Mouse (Mus musculus): ENCODE measurements around the gene Tex9. TPM values are rescaled to one million over a fixed set of nuclear protein-coding genes. Genes with fewer than 3 reads are reported as not detected.
A peak's percentile ranks its signal among the peaks of the same experiment; 100 is the strongest.

Tex9 gene
- polyA plus RNA-seq (2012; rRNA removed): 20.3 and 24.5 TPM in 2 replicates

DNA sequence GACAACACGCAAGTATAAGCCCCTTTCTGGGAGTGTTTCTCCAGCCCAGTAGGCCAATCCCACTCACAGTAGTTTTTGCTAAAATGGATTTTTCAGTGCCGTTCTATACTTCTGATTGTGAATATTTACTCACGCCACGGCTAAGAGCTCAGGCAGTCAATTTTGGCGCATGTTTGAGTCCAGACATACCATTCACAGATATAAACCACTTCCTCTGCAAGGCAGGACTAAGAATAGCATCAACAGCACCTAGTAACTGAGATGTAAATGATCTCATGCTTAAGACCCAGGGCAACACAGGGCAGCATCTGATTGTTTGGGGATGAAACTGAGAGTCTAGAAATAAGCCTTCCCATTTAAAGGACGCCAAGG, at the start of gene Tex9:
TSS of gene Tex9 (minus strand) at position 19 of the 372 bp plus-strand sequence.
- DNase-seq (ENCODE audit: extremely low spot score in 1 of 2, low spot score in 1 of 2): peak in 1 of 2 experiments; percentile 6

DNA sequence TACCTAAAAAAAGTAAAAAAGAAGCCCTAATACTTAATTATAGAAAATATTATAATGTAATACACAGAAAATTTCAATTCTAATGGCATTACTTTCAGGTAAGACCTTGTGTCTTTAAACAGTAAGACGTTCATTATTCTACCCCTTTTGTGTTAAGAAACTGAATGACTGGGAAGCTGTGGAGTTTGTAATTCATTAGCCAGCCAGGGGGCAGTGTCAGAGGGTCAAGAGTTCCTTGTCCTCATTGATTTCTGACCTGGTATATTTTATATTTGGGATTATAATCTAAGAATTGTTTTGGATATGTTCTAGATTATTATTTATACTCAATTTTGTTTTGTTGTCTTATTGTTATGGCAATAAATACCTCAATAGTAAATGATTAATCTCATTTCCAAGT, 45.1 kb upstream of the Tex9 start:
- DNase-seq (ENCODE audit: extremely low spot score in 1 of 2, low spot score in 1 of 2): no peak

DNA sequence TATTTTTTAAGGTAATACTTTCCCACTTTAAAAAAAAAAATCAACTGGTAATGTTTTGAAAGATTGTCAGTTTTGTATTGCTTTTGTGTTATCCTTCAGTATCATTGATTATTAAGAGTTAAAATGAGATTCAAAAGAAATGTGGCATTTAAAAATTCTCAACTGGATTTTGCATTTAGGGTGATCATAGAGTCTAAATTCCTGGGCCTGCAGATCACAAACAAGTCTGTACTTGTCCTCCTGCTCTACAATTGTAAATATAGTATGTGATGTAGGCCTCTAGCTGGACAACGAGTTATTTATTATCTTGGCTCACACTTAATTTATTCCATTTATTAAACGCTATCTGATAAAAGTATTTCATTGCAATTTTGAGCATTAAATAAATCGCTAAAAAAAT, 43.4 kb upstream of the Tex9 start:
- DNase-seq (ENCODE audit: extremely low spot score in 1 of 2, low spot score in 1 of 2): no peak

DNA sequence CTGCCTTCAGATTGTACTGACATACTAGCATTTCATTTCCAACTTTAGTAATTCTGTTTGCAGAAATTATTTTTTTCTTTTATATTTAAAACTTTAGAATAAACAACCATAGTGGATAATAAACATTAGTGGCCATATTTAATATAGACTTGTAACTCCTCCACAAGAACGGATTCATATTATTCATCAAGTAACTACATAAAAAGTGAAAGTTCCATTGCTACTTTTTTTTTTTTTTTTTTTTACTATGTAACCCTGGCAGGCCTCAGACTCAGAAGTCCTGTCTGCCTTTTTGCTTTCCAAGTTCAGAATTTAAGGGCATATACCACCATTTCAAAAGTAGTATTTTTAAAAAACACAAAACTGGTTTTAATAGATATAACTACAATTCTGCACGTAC, 43.0 kb upstream of the Tex9 start:
- no peak for DNase-seq (ENCODE audit: extremely low spot score in 1 of 2, low spot score in 1 of 2)

DNA sequence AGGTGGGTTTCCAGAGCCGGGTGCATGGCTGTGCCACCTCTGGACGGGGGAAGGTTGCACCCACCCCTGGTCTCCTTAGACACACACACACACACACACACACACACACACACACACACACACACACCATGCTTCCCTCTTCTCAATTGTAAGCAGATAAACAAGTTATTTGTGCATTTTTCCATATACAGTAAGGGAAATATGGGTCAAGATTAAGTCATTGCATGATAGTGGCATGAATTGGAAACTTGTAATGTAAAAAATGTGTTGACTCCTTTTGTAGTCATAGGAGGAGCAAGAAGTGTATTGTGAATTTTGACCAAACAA, 41.0 kb upstream of the Tex9 start:
- DNase-seq (ENCODE audit: extremely low spot score in 1 of 2, low spot score in 1 of 2): no peak

DNA sequence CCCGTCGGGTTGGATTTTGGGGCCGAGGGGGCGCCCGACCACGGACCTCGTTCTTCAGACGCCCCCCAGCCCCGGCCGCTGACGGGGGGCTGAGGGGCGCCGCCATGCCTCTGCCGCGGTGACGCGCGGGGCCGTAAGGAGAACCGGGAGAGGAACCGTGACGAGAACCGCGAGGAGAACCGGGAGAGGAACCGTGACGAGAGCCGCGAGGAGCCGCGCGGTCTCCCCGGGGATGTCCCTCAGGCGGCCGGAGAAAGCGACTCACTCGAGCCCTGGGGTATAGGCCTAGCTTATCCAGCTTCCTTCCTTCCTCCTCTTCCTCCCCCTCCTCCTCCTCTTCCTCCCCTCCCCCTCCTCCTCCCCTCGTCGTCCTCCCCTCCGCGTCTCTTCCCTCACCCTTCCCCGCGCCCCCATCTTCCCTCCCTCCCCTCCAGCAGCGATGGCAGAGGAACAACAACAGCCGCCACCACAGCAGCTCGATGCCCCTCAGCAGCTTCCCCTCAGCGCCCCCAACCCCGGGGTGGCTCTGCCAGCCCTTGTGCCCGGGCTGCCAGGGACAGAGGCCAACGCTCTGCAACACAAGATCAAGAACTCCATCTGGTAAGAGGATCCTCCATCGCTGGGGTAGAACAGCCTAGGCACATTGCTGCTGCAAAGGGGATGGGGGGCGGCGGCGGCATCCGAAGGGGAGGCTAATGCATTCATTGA, 40.5 kb upstream of the Tex9 start:
- DNase-seq (ENCODE audit: extremely low spot score in 1 of 2, low spot score in 1 of 2): peak; percentile 10 to 42

DNA sequence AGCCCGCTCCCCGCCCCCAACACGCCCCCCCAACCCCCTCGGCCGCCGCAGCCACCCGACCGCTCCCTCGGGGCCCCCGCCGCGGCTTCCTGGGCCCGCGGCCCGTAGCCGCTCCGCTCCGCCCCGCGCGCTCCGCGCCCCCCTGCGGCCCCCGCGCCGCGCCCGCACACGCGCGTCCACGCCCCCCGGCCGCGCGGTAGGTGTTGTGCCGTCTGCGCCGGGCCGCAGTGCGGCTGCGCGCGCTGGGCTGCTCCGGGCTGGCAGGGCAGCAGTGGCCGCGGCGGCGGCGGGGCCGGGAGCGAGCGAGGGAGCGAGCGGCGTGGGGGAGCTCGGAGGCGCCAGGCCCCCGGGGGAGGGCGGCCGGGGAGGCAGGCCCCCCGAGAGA, 40.0 kb upstream of the Tex9 start, which contains the start of gene Rfx7:
TSS of gene Rfx7 (plus strand) at position 245 of the 385 bp plus-strand sequence.
- peak; percentile 17 to 75 for DNase-seq (ENCODE audit: extremely low spot score in 1 of 2, low spot score in 1 of 2)

DNA sequence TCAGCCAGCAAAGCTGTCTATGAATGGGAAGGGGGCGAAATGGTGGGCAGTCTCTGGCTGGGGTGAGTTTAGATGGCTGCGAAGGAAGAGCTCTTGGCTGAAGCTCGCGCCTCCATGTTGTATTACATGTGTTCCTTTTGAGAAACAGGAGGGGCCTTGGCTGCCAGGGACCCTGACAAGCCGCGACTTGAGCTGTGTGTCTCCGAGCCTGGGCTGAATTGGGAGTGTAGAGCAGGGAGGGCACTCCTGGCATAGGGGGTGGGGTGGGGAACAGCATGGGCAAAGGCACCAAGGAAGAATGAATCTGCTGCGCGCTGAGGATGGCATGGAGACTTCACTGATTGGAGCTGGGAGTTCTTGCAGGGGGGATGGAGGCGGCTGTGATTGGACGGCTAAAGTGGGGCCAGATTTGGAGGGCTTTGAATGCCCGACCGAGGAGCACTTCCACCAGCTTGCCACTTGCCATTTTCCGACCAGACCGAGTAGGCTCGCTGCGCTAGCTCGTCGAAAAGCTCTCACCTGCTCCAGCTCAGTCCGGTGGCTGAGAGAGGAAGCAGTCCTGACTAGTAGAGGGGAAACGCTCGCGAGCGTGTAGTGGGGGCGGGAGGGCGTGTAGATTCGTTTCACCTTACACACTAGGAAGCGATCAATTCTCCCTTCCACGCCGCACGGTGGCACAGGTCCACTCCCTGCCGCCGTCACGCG, 39.4 kb upstream of the Tex9 start:
- peak; percentile 74 to 85 for DNase-seq (ENCODE audit: extremely low spot score in 1 of 2, low spot score in 1 of 2)

DNA sequence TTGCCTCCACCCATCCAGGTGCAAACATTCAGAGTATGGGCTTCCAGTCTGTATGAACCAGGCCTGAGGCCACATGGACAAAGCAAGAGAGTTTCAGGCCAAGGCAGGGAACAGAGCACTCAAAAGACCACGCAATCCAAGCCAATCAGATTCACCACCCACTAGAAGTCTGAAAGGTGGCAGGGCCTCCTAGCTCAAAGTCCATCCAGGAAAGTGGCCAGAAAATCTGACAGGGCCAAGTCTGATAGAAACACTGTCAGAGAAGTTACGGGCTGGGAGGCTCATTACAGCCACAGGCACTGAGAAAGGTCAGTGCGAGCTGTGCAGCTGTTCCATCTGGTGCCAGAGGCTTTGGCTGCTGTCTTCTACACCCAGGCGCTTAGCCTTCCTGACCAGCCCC, 38.8 kb upstream of the Tex9 start:
- no peak for DNase-seq (ENCODE audit: extremely low spot score in 1 of 2, low spot score in 1 of 2)

DNA sequence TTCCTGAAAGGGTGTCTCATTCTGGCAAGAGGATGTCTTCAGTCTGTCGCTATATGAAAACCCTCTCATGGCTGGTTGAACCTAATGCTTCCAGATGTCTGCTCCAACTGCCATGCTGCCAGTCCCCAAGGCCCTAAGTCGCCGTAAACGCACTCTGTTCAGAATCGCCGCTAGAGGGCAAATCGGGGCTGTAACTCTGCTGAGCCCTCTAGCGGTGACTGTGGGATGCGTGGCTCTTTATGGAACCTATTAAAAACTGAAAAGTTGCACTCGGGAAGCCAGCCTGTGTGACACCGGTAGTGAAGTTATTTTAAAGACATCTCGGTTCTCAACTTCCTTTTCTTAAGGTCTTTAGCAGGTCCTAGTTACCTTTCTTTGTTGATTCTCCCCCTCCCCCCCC, 38.2 kb upstream of the Tex9 start:
- peak; percentile 53 to 95 for DNase-seq (ENCODE audit: extremely low spot score in 1 of 2, low spot score in 1 of 2)

DNA sequence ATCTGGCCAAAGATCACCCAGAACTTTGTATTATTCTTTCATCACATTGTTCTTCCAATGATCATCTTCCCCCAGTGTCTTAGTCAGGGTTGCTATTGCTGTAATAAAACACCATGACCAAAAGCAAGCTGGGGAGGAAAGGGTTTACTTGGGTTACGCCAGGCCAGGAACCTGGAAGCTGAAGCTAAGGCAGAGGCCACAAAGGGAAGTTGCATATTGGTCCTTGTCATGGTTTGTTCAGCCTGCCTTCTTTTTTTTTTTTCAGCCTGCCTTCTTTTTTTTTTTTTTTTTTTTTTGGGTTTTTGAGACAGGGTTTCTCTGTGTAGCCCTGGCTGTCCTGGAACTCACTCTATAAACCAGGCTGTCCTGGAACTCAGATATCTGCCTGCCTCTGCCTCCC, 34.1 kb upstream of the Tex9 start:
- DNase-seq (ENCODE audit: extremely low spot score in 1 of 2, low spot score in 1 of 2): no peak

DNA sequence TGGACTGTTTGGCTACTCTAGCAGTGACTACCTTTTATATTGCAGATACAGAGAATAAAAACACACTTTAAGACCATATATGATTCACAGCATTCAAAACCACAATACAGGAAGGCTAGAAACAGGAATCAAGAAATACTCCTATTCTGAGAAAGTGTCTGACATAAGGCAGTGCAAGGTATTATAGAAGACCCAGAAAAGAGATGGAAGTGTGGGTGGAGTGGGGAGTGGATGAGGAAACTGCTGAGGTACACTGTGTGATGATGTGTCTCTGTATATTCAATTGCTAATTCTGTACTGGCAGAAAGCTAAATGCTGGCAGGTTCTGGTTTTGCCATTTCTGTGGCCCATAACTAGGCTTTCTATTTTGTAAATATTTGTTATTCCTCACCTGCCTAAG, 28.8 kb upstream of the Tex9 start:
- DNase-seq (ENCODE audit: extremely low spot score in 1 of 2, low spot score in 1 of 2): peak in 1 of 2 experiments; percentile 44

DNA sequence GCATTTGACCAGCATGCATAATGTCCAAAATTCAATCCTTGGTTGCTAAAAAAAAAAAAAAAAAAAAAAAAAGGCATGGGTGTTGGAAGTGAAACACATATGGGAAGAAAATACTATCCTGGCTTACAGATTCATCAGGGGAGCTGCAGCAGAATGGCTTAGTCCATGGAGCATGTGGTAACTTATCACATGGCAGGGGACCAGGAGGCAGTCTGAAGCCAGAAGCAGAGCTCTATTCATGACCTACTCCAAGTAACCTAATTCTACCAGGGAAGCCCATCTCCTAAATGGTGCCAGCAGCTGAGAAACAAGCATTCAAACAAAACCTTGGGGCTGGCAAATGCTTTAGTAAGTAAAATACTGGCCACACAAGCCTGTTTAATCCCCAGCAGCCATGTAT, 27.2 kb upstream of the Tex9 start:
- no peak for DNase-seq (ENCODE audit: extremely low spot score in 1 of 2, low spot score in 1 of 2)

DNA sequence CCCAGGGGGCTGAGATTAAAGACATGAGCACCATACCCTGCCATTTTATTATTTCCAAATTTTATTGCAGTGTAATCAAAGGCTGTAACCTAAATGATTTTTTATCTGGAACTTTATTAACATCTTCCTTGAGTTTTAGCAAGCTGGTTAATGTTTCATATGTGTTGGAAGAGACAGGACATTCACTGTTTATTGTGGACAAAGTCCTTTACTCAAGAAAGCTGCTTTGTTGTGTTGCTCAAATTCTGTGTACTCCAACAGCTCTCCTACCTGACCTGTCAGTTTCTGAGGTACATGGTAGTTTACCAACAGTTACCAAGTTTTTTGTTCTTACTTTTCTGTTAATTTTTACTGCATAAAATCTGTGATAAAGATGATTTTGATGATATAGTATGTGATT, 23.4 kb upstream of the Tex9 start:
- DNase-seq (ENCODE audit: extremely low spot score in 1 of 2, low spot score in 1 of 2): no peak

DNA sequence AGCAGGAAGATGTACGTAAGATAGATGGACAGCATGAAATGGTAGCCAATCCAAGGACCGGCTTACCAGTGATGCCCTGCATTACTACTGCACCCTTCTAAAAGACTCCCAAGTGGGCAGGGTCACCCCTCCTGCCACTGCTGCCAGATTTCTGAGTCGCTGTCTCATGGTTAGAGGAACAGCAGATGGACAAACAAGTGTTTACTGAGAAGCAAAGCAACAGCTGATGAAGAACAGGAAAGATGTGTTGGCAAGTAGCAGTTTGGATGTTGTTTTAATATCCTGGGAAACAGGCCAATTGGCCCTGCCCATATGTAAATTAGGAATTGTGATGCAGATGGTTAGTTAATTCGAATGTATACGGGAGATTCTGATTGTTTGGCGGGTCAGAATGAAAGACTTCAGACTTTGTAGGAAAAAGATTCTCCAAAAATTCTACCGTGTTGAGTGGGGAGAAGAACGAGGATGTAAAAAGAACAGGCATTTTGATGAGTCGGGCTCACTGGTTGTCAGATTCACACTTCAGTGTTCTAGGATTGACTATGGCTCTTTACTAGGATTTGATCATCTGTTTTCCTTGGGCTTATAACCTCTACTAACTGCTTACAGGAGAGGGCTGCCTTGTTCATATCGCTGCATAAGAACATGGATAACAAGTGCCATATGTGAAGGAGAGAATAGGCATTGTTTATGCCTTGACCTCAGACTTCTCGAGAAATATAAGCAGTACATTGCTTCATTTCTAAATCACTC, 20.4 kb upstream of the Tex9 start:
- no peak for DNase-seq (ENCODE audit: extremely low spot score in 1 of 2, low spot score in 1 of 2)

DNA sequence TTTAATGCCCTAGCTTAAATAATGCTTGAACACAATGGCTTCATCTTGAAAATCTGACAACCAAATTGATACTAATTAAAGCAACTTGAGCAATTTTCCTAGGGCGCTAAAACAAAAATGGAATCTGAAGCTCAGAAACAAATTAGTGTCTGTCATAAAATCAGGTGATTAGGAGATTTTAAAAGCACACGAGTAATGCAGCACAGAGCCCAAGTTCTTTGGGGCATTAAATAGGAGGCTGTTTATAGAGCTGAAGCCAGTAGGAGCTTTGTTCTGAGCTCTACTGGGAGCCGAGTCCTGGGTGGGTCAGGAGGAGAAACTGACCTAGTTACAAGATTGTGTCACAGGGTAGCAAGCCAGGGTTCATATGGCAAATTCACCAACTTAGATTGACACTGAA, 5.2 kb upstream of the Tex9 start:
- DNase-seq (ENCODE audit: extremely low spot score in 1 of 2, low spot score in 1 of 2): no peak

DNA sequence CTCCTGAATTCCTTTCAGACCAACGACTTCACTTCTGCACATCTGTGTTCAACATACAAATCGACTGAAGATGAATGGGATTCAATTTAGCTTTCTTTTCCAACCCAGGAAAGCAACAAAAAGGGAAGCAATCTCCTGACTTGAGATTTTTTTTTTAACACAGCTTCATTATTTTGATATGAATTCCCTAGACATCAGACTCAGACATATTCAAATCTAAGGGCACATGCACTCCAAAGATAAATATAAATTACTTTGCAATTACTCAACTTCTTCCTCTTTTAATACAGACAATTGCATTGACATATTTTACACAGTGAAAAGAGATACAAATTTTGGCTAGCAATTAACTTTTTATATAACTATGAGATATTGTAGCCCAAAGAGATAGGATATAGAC, 4.7 kb upstream of the Tex9 start:
- no peak for DNase-seq (ENCODE audit: extremely low spot score in 1 of 2, low spot score in 1 of 2)

DNA sequence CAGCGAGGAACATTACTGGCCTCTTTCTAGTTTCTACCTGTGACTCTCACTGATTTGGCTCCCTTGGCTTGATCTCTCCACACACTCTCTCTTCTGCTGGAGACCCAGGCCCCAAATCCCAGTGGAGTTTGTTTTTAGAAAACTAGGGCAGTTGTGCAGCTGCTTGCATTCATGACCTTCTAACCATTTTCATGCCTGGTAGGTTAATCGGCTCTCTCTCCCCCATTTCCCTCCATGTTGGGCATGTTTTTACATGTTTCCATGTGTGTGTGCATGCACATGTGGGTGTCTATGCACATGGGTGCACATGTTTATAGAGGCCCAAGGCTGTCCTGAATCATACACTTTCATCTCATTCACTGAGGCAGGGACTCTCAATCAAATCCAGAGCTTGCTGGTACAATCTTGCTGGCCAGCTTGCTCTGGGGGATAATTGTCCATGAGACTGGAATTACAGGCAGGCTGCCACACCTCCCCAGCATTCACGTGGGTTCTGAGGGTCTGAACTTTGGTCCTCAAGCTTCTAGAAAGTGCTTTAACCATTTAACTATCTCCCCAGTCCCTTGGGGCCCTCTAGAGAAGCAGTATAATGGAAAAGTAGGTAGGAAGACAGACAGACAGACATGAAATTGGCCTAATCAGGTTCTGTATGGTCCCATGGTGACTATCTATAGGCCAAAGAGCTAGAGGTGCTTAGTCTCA, 2.1 kb upstream of the Tex9 start:
- DNase-seq (ENCODE audit: extremely low spot score in 1 of 2, low spot score in 1 of 2): no peak

DNA sequence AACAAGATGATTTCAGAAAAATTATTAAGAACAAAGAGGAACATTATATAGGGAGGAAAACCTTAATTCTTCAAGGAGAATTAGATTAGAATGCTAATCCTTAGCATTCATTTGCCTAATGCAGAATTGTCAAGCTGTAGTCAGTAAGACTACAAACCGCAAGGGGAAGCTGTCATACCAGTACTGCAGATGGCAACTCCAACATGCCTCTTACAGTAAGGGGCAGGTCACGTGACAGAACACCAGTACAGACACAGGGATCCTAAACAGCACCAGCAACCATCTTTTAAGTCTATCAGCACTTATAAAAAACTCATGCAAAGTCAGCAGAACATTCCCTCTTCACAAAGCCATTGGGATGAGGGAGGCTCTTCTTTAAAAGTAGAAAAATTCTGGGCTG, 1.5 kb upstream of the Tex9 start:
- DNase-seq (ENCODE audit: extremely low spot score in 1 of 2, low spot score in 1 of 2): no peak

DNA sequence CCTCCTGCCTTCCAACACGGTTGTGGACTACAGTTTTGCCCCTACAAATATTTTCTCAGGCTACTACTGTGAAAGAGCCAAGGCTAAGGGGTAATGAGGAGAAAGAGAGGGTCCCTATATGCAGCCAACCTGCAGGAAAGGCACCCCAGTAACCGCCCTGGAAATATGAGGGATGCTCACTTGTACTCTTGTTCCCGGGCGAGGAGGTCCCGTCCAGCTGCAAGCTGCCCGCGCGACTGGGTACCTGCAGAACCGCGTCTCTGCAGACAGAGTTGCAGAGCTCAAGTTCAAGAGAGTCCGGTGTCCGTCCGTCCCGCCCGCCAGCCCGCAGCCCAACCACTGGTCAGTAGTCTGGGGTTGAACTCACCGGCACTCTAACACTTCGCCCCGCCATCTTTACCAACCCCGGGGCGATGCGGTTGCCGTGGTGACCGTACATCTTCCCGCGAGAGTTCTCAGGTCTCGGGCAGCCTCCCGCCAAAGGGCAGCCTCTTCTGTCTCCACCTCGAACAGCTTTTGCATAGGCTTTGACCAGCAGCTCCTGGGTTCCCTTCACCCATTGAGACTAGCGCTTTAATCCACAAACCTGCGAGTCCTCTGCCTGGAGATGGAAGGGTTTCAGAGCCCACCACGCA, 336 bp downstream of the Tex9 start:
- DNase-seq (ENCODE audit: extremely low spot score in 1 of 2, low spot score in 1 of 2): peak; percentile 85 to 89

DNA sequence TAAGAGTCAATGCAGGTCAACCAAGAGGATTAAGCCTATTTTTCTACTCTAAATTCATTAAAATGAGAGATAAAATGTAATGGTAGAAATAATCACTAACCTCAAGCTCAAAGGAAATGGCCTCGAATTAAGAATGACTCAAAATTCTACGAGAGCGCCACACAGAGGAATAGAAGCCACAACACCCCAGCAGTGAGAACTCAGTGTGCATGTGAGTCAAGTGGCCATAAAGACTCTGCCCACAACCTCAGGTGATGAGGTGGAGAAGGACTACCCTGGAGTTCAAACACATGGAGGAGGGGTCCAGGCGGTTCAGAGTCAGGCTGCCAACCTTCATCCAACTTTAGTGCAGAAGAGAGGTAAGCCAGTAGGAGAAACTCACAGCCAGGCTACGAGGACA, 2.9 kb downstream of the Tex9 start:
- DNase-seq (ENCODE audit: extremely low spot score in 1 of 2, low spot score in 1 of 2): no peak

All from frontal cortex, adult 2 months (tissue).